Mouse (Mus musculus) forebrain, embryonic 12.5 days (tissue): ENCODE measurements at regions not wholly inside any gene's neighbourhood (a gene's known extent, or its start where the extent isn't known, plus 50 kb on each side); places are given as distances from the start of the nearest gene placed in this dataset.

Experiments
- ATAC-seq: fragments of 200-750 bp; cut with Nextera tagmentation; 2 replicates; pipeline ENCODE4 v1.8.0; 2017; ENCODE audit warnings: moderate TSS enrichment; ENCODE audit not compliant: low FRiP score
- H3K27ac ChIP-seq: fragments of 300-500 bp; sonication (generic); 2 replicates; pipeline ENCODE4 v1.5.1; 2016; ENCODE audit warnings: mild to moderate bottlenecking
- H3K27me3 ChIP-seq: fragments of 300-500 bp; sonication (generic); 2 replicates; pipeline ENCODE4 v1.6.1; 2016; ENCODE audit warnings: mild to moderate bottlenecking
- H3K36me3 ChIP-seq: fragments of 300-500 bp; sonication (generic); replicated peaks from 2 replicates; pipeline ENCODE4 v1.6.1; 2016; ENCODE audit warnings: mild to moderate bottlenecking
- H3K4me1 ChIP-seq: fragments of 300-500 bp; sonication (generic); 2 replicates; pipeline ENCODE4 v1.6.1; 2016
- H3K4me2 ChIP-seq: fragments of 300-500 bp; sonication (generic); 2 replicates; pipeline ENCODE4 v1.6.1; 2016; ENCODE audit warnings: mild to moderate bottlenecking, moderate library complexity
- H3K4me3 ChIP-seq: fragments of 300-500 bp; sonication (generic); replicated peaks from 2 replicates; pipeline ENCODE4 v1.5.1; 2016; ENCODE audit warnings: mild to moderate bottlenecking
- H3K9ac ChIP-seq: fragments of 300-500 bp; sonication (generic); 2 replicates; pipeline ENCODE4 v1.6.1; 2016; ENCODE audit warnings: mild to moderate bottlenecking
- H3K9me3 ChIP-seq: fragments of 300-500 bp; sonication (generic); 2 replicates; pipeline ENCODE4 v1.6.1; 2016
- WGBS: fragments of 180-500 bp; shearing (Covaris S2); methylation state at CpG from one replicate; pipeline ENCODE4 v1.1.7; 2016; 5-methylcytosine and 5-hydroxymethylcytosine counted together

DNA sequence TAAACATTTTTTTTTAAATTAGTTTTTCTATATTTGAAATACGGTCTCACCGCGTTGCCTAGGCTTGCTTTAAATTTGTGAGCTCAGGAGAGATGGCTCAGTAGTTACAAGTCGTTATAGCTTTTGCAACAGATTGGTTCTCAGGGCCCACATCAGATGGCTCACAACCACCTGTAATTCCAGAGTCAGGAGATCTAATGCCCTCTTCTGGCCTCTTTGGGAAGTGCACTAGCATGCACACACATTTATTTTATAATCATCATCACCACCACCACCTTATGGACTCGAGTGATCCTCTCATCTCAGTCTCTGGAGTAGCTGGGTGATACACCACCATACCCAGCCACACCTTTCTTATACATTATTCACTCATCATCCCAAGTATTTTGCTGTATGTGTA lies 116.9 kb upstream of the Egln3 start:
- Histone ChIP-seq H3K36me3 (no peaks in the 10 kb centered on the region), H3K9me3 (no peaks in the 10 kb centered on the region), H3K4me3 (no peak overlapping the region), H3K27ac (no peak overlapping the region), H3K27me3 (peaks cover 12% of the 10 kb centered on the region), H3K9ac (no peak overlapping the region), H3K4me2 (no peak overlapping the region), H3K4me1 (peaks cover 9% of the 10 kb centered on the region)
- WGBS = 97% methylated on average over 5 of the region's 5 CpGs
- ATAC-seq = no peak

DNA sequence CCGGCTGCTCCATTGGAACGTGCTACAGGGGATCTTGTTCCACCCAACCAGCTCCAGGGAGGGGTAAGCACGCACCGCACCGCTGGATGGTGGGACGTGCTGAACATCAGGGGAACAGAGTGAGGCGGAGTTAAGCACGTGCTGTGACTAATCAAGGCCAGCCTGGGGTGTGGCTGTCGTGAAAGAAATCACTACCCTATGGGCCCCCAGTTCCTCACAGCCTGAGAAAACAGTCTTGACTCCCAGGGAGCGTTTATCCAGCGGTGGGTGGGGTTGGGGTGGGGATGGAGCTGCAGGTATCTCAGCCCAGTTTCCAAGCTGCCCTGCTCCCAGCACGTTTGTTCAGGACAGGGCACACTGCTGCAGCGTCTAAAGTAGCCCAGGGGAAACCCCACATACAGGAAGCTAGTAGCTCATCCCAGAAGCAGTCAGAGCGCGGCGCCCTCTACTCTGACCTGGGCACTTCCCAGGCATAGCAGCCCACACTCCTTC lies 113.4 kb upstream of the Egln3 start:
- WGBS = 3% methylated on average over 16 of the region's 16 CpGs
- no peak overlapping the region for H3K4me3 ChIP-seq
- H3K27ac ChIP-seq = no peak overlapping the region
- H3K9me3 ChIP-seq = no peaks in the 10 kb centered on the region
- H3K4me2 ChIP-seq = peak overlapping the region; percentile 32
- ATAC-seq = no peak
- H3K27me3 ChIP-seq = peaks cover 23% of the 10 kb centered on the region
- no peaks in the 10 kb centered on the region for H3K36me3 ChIP-seq
- peaks cover 22% of the 10 kb centered on the region for H3K4me1 ChIP-seq
- no peak overlapping the region for H3K9ac ChIP-seq

DNA sequence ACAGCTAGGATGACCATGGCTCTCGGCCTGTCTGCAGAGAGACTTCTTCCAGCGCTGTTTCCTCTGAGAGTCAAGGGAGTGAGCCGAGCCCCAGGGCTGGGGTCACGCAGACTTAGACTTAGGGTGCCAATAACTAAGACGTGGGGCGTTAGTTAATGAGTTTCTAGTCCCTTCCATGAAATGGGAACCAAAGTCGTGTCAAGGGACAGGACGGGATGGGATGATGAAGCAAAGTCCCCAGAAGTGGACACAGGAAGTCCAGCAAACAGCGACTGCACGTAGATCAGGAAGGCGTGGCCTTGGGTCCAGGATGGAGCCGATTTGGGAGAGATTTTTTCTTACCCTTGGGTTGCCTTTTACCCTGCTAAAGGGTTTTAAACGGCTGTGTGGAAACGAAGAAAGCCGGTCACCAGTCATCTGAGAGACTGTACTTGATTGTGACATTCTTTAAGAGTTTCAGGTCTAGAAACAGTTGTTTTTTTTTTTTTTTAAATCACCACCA lies 112.5 kb upstream of the Egln3 start:
- Histone ChIP-seq H3K27ac (no peak overlapping the region), H3K36me3 (no peaks in the 10 kb centered on the region), H3K9me3 (no peaks in the 10 kb centered on the region), H3K4me1 (peaks cover 22% of the 10 kb centered on the region), H3K4me2 (no peak overlapping the region), H3K4me3 (no peak overlapping the region), H3K9ac (no peak overlapping the region), H3K27me3 (peaks cover 23% of the 10 kb centered on the region)
- WGBS = 55% methylated on average over 15 of the region's 15 CpGs
- no peak for ATAC-seq

DNA sequence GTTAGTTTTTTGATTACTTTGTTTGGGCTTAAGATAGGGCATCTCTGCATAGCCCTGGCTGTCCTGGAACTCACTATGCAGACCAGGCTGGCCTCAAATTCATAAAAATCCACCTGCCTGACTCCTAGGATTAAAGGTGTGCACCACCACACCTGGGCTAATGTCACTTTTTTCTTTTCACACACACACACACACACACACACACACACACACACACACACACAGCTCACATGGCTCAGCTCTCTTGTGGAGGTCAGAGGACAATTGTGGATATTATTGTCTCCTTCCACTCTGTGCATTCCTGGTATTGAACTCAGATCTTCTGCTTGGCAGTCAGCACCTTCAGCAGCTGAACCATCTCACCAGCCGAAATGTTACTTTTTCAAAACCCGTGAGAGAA lies 110.5 kb upstream of the Egln3 start:
- Histone ChIP-seq H3K4me1 (peaks cover 22% of the 10 kb centered on the region), H3K9me3 (no peaks in the 10 kb centered on the region), H3K27me3 (peaks cover 23% of the 10 kb centered on the region), H3K9ac (no peak overlapping the region), H3K27ac (no peak overlapping the region), H3K36me3 (no peaks in the 10 kb centered on the region), H3K4me2 (no peak overlapping the region), H3K4me3 (no peak overlapping the region)
- no peak for ATAC-seq
- 75% methylated on average over 2 of the region's 2 CpGs for WGBS

DNA sequence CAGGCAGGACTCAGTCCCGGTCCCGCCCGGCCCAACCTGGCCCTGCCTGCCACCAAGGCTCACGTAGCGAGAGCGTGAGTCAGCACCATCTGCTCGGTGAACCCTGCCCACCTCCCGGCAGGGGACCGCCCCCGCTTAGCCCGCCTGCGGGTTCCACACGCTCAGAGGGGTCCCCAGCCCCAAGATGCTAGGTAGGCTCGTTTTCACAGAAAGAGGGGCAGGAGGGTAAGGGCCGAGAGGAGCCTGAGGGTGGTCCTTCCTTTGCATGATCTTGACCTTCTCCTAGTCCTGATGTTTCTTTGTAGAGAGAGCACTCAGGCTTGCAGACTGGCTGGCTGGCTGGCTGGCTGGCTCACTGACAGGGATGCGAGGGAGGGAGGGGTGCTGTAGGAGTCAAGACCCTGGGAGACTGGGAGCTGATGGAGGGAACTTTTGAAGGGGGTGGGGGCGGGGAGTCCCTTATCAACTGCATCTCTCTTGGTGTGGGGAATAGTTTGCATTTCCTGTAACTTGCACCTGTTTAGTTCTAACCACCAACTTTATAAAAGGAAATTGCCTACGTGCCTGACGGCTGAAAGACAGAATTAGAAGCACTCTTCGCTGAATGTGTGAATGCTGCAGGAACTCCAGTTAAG lies 109.7 kb upstream of the Egln3 start:
- Histone ChIP-seq H3K27ac (0 out of 2 replicates have a peak overlapping the region, but pooled peaks have one; percentile 36), H3K4me3 (peak overlapping the region; percentile 39), H3K9me3 (no peaks in the 10 kb centered on the region), H3K9ac (peak overlapping the region; percentile 58), H3K27me3 (peaks cover 23% of the 10 kb centered on the region), H3K4me2 (peak overlapping the region; percentile 74), H3K4me1 (peaks cover 22% of the 10 kb centered on the region), H3K36me3 (no peaks in the 10 kb centered on the region)
- ATAC-seq = peak; percentile 83
- under 1% methylated on average over 20 of the region's 20 CpGs for WGBS

DNA sequence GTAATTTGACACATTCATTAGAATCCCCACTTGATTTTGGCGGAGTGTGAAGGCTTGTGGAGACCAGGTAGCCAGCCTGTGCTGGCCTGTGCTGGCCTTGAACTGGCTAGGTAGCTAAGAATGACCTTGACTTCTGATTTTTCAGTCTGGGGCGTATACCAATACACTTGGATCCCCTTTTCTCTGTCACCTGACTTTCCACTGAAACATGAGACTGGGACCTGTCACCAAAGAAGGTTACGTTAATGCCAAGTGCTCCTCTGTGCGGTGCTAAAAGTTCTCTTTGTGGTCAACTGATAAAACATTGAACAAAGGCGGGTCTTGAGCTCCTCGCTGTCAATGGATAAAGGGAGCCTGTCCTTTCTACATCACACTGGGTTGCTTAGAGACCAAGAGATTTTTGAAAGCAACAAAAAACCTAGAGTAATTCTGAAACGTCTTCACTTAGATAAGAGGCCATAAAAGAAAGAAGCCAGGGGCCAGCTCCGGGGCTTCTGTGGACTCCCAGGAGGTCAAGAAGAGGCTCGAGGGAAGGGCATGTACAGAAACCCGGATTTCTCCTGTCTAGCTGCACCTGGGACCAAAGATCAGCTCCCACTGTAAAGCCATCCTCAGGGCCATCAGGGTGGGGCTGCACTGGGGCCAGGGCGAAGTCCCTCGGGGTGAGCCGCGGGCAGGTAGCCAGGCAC lies 109.0 kb upstream of the Egln3 start:
- H3K4me1 ChIP-seq = peaks cover 22% of the 10 kb centered on the region
- H3K36me3 ChIP-seq = no peaks in the 10 kb centered on the region
- H3K9me3 ChIP-seq = no peaks in the 10 kb centered on the region
- ATAC-seq = no peak; the same call in 1 of the 2 replicates
- 0 out of 2 replicates have a peak overlapping the region, but pooled peaks have one; percentile 36 for H3K27ac ChIP-seq
- H3K4me3 ChIP-seq = peak overlapping the region; percentile 39
- peak overlapping the region; percentile 74 for H3K4me2 ChIP-seq
- H3K9ac ChIP-seq = peak overlapping the region; percentile 58
- 11% methylated on average over 14 of the region's 14 CpGs for WGBS
- H3K27me3 ChIP-seq = peaks cover 23% of the 10 kb centered on the region

DNA sequence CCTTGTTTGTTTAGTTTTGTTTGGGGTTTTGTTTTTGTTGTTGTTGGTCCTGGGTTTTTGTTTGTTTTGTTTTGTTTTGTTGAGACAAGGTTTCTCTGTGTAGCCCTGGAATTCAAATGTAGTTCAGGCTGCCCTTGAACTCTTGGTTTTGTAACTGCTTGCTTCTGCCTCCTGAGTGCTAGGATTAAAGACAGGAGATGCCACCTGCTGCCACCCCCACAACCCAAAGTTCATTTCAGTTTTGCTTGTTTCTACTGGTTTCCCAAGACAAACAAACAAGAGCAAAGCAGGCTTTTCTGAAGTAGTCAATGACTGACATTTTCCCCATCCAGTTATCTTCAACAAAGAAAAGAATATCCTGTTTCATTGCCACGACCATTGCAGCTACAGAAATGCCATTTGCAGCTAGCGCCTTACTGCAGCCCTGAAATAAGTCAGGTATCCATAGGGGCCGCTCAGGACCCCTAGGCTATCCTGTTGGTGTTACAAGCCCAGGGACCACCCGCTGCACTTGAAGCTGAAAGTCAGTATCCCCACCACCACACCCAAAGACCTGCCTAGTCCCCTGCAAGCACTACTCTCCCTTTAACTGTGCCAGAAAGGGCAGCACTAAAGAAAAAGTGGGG lies 108.3 kb upstream of the Egln3 start:
- Histone ChIP-seq H3K4me1 (peaks cover 18% of the 10 kb centered on the region), H3K9me3 (no peaks in the 10 kb centered on the region), H3K4me3 (no peak overlapping the region), H3K36me3 (no peaks in the 10 kb centered on the region), H3K27ac (no peak overlapping the region), H3K4me2 (no peak overlapping the region), H3K9ac (no peak overlapping the region), H3K27me3 (peaks cover 23% of the 10 kb centered on the region)
- no peak for ATAC-seq
- 42% methylated on average over 4 of the region's 4 CpGs for WGBS

DNA sequence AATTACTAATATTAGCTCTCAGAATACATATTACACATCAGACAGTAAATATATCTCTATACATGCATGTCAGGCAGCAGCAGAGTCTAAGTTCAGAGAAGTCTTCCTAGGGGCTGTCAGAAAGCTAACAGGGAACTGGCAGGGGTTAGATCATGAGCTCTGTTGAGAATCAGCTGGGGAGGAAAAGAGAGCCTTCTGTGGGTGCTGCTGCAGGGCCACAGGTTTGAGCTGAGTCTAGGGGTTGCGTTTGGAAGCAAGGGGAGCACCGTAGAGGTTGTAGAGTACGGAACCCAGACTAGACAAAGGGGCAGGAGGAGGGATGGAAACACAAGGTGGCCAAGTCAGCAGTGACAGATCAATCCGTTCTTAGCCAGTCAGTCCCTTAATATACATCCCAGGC lies 106.2 kb upstream of the Egln3 start:
- no peaks in the 10 kb centered on the region for H3K36me3 ChIP-seq
- H3K4me1 ChIP-seq = peaks cover 13% of the 10 kb centered on the region
- H3K4me2 ChIP-seq = no peak overlapping the region
- no peak overlapping the region for H3K9ac ChIP-seq
- no peak for ATAC-seq
- WGBS = 79% methylated on average over 4 of the region's 4 CpGs
- no peak overlapping the region for H3K4me3 ChIP-seq
- H3K27me3 ChIP-seq = peaks cover 7% of the 10 kb centered on the region
- H3K9me3 ChIP-seq = no peaks in the 10 kb centered on the region
- no peak overlapping the region for H3K27ac ChIP-seq

DNA sequence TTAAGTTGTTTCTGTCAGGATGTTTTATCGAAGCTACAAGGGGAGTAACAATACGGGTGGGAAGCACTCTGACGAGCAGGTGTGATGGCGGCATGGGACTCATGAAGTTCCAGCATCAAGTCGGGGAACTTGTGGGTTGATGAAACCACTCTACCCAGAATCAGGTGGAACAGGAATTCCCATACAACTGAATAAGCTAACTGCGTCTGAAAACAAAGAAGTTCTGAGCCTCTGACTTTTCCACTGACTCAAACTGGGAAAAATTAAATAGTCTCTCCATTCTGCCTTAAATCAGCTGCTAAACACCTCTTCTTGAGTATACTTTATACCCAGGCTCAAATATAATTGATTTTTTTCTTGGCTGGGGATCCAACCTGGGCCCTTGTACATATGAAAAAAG lies 105.6 kb upstream of the Egln3 start:
- no peak overlapping the region for H3K9ac ChIP-seq
- no peak overlapping the region for H3K4me3 ChIP-seq
- no peak overlapping the region for H3K4me2 ChIP-seq
- no peaks in the 10 kb centered on the region for H3K36me3 ChIP-seq
- ATAC-seq = no peak
- peaks cover 4% of the 10 kb centered on the region; the same call in 1 of the 2 replicates for H3K27me3 ChIP-seq
- H3K27ac ChIP-seq = no peak overlapping the region
- H3K9me3 ChIP-seq = no peaks in the 10 kb centered on the region
- H3K4me1 ChIP-seq = peaks cover 13% of the 10 kb centered on the region
- 88% methylated on average over 6 of the region's 6 CpGs for WGBS

DNA sequence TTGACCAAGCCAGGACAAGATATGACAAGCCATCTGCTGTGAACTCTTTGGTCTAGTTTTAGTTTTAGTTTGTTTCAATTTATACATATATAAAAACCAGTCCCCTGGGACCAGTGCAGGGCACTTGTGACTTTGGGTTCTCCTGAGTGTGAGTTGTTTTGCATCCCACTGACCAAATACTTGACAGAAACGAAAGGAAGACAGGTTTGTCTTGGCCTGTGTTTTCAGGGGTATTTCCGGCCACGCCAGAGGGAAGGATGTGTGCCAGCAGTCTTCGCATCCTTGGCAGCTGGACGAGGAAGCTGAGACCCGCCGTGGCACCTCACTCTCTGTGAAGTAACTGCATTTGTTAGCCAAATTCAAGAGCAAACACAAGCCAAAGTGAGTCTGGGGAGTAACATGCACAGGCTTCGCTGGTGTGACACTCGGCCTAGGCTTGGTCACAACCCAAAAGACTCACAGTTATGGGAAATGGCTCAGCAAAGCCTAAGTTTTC lies 101.5 kb upstream of the Egln3 start:
- no peaks in the 10 kb centered on the region for H3K36me3 ChIP-seq
- no peaks in the 10 kb centered on the region for H3K9me3 ChIP-seq
- H3K4me2 ChIP-seq = no peak overlapping the region
- no peak for ATAC-seq
- no peak overlapping the region for H3K4me3 ChIP-seq
- H3K27ac ChIP-seq = no peak overlapping the region
- WGBS = 90% methylated on average over 9 of the region's 9 CpGs
- no peaks in the 10 kb centered on the region for H3K27me3 ChIP-seq
- H3K9ac ChIP-seq = no peak overlapping the region
- H3K4me1 ChIP-seq = no peaks in the 10 kb centered on the region

DNA sequence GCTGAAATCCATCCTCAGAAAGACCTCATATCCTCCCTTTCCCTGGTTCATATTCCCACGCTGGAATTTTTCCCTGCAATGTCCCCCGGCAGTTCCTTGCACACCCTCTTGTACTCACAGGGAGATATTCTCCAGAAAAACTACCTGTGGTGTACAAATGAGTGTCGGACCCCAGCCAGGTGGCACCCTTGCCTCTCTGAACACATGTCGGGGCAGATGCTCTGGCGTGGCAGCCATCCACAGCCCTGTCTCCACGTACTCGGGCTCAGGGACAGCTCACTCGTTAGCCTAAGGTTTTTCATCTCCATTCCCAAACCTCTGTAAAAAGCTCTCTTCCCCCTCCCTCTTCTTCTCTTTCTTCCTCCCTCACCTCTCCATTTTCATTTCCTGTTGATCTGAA lies 100.1 kb upstream of the Egln3 start:
- no peaks in the 10 kb centered on the region for H3K4me1 ChIP-seq
- no peaks in the 10 kb centered on the region for H3K36me3 ChIP-seq
- H3K9me3 ChIP-seq = no peaks in the 10 kb centered on the region
- H3K9ac ChIP-seq = no peak overlapping the region
- H3K4me2 ChIP-seq = no peak overlapping the region
- no peak overlapping the region for H3K4me3 ChIP-seq
- no peak overlapping the region for H3K27ac ChIP-seq
- H3K27me3 ChIP-seq = no peaks in the 10 kb centered on the region
- WGBS = 80% methylated on average over 8 of the region's 8 CpGs
- ATAC-seq = no peak

DNA sequence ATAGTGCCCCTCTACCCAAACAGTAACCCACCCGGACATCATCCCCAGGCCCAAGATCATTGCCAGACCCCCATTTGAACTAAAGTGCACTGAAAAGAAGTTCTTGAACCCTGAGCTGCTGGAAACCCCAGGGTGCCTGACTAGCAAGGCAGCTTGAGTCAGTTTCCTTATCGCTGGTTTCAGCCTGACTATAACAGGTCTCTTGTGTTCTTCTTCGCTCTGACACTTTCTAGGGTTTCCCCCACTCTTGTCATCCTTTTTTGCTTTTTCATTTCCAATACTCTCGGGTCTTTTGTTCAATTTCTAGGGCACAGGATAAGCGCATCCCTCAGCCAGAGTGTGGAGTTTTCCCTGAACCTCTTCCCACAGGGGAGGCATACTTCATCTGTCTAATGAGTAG lies 95.8 kb upstream of the Egln3 start:
- Histone ChIP-seq H3K4me3 (no peak overlapping the region), H3K9ac (no peak overlapping the region), H3K27me3 (no peaks in the 10 kb centered on the region), H3K4me2 (no peak overlapping the region), H3K4me1 (no peaks in the 10 kb centered on the region), H3K36me3 (no peaks in the 10 kb centered on the region), H3K9me3 (no peaks in the 10 kb centered on the region), H3K27ac (no peak overlapping the region)
- ATAC-seq = no peak
- 61% methylated on average over 5 of the region's 5 CpGs for WGBS
